14 mouse cellular contexts compared by ENCODE assay signal in genomic region chr1:153320121-153320520, GRCm38 (mm10). TPM values are rescaled to one million over a fixed set of nuclear protein-coding genes. Genes with fewer than 3 reads are reported as not detected.
DNase-seq lines count a peak whose midpoint lies in the region; ATAC-seq and TF ChIP-seq lines count a peak whose summit lies in the region.
"Had no signal": no experiment of that assay in that cellular context is flagged by ENCODE, and none has a peak within 500 bp of the region (broad histone marks: within the 10 kb centered on the region; RNA-seq: fewer than 3 reads in every experiment).

No protein-coding gene starts in this region.

- peaks cover 2% of the 10 kb centered on the region; the same call in 1 of the 2 replicates for H3K4me1 ChIP-seq in liver, adult 2 months (ENCODE audit: control insufficient read depth, insufficient read depth, low read length)
- H3K4me1 ChIP-seq in liver, embryonic 12.5 days, result peaks cover 38% of the 10 kb centered on the region
- peaks cover 65% of the 10 kb centered on the region for H3K4me1 ChIP-seq in heart, postnatal 0 days (ENCODE audit: control insufficient read depth, insufficient read depth)
- peaks cover 6% of the 10 kb centered on the region for H3K4me1 ChIP-seq in thymus, adult 2 months (replicated peaks; ENCODE audit: control insufficient read depth, insufficient read depth, low read length)

- H3K9me3 ChIP-seq in liver, embryonic 12.5 days (replicated peaks), result no peaks in the 10 kb centered on the region
- no peaks in the 10 kb centered on the region for H3K9me3 ChIP-seq in heart, postnatal 0 days (replicated peaks; ENCODE audit: control insufficient read depth, low read length)
- H3K9me3 ChIP-seq: embryonic facial prominence, embryonic 10.5 days had no signal

- TF ChIP-seq POLR2A in liver, adult 2 months (IDR thresholded peaks at IDR 0.05; ENCODE audit: extremely low read depth, insufficient read depth, low read length), result no peak
- TF ChIP-seq POLR2A in thymus, adult 2 months (IDR thresholded peaks at IDR 0.05; ENCODE audit: control insufficient read depth, extremely low read depth, insufficient read depth, low read length, poor library complexity), result no peak

- TF ChIP-seq EP300 in heart, postnatal 0 days (IDR thresholded peaks at IDR 0.05; ENCODE audit: low read depth), result no peak

- H3K79me2 ChIP-seq in liver, adult 2 months (ENCODE audit: control insufficient read depth, insufficient read depth, low read length), result peaks cover 21% of the 10 kb centered on the region; the same call in 1 of the 2 replicates

- no peak overlapping the region for H3K9ac ChIP-seq in liver, adult 2 months (ENCODE audit: low read depth, low read length)
- H3K9ac ChIP-seq in liver, embryonic 12.5 days, result no peak overlapping the region
- H3K9ac ChIP-seq in heart, postnatal 0 days (replicated peaks; ENCODE audit: low read depth, low read length), result peak overlapping the region; percentile 35; the same call in 1 of the 2 replicates
- H3K9ac ChIP-seq: forebrain, postnatal 0 days; hindbrain, embryonic 14.5 days had no signal

- no peaks in the 10 kb centered on the region for H3K36me3 ChIP-seq in liver, adult 2 months (ENCODE audit: control insufficient read depth, insufficient read depth, low read length)
- H3K36me3 ChIP-seq in liver, embryonic 12.5 days, result peaks cover 6% of the 10 kb centered on the region
- H3K36me3 ChIP-seq in heart, postnatal 0 days (replicated peaks; ENCODE audit: control insufficient read depth, insufficient read depth, low read length), result no peaks in the 10 kb centered on the region
- H3K36me3 ChIP-seq in thymus, adult 2 months (ENCODE audit: control insufficient read depth, insufficient read depth, low read length), result no peaks in the 10 kb centered on the region

- DNase-seq in frontal cortex, postnatal 36 days (ENCODE audit: low spot score in 2 of 2), result no peak
- no peak for DNase-seq in liver, adult 2 months (ENCODE audit: extremely low read depth, low read depth, low spot score)
- DNase-seq in heart, postnatal 0 days (ENCODE audit: low spot score), result no peak
- peak; percentile 70 for DNase-seq in thymus, adult 2 months
- no peak for DNase-seq in layer of hippocampus, postnatal 10 days (ENCODE audit: low spot score in 2 of 2)
- DNase-seq: forebrain, postnatal 0 days; spleen, adult 18-20 months had no signal

- no peak overlapping the region for H3K4me2 ChIP-seq in liver, embryonic 12.5 days
- peak overlapping the region; percentile 19 for H3K4me2 ChIP-seq in heart, postnatal 0 days (ENCODE audit: low read depth, low read length)
- H3K4me2 ChIP-seq: hindbrain, embryonic 14.5 days had no signal

- no peak overlapping the region for H3K4me3 ChIP-seq in liver, adult 2 months (ENCODE audit: insufficient read depth, low read depth, low read length)
- H3K4me3 ChIP-seq in liver, embryonic 12.5 days, result no peak overlapping the region
- no peak overlapping the region for H3K4me3 ChIP-seq in heart, postnatal 0 days (ENCODE audit: low read depth, low read length)
- H3K4me3 ChIP-seq in thymus, adult 2 months (ENCODE audit: control insufficient read depth, insufficient read depth, low read length), result no peak overlapping the region
- H3K4me3 ChIP-seq: embryonic facial prominence, embryonic 10.5 days; left cerebral cortex, adult 2 months had no signal

- H3K27ac ChIP-seq in liver, adult 2 months (replicated peaks; ENCODE audit: insufficient read depth, low read depth, low read length), result 0 out of 2 replicates have a peak overlapping the region, but pooled peaks have one; percentile 24
- H3K27ac ChIP-seq in liver, embryonic 12.5 days, result no peak overlapping the region
- peak overlapping the region; percentile 76 for H3K27ac ChIP-seq in heart, postnatal 0 days (ENCODE audit: low read depth)
- no peak overlapping the region for H3K27ac ChIP-seq in thymus, adult 2 months (ENCODE audit: control insufficient read depth, insufficient read depth, low read length)
- H3K27ac ChIP-seq: embryonic facial prominence, embryonic 10.5 days; hindbrain, embryonic 14.5 days; left cerebral cortex, adult 2 months; macrophage had no signal

- WGBS in liver, adult 2 months, result 84% methylated on average over 4 of the region's 4 CpGs
- 52% methylated on average over 4 of the region's 4 CpGs for WGBS in liver, embryonic 12.5 days (ENCODE audit: insufficient replicate concordance)
- WGBS in heart, postnatal 0 days, result 34% methylated on average over 4 of the region's 4 CpGs
- WGBS in thymus, adult 2 months, result 7% methylated on average over 4 of the region's 4 CpGs

- TF ChIP-seq CTCF in liver, adult 2 months (IDR thresholded peaks at IDR 0.05; ENCODE audit: low read depth, low read length), result no peak
- TF ChIP-seq CTCF in heart, postnatal 0 days (IDR thresholded peaks at IDR 0.05; ENCODE audit: low read depth), result no peak
- no peak for TF ChIP-seq CTCF in thymus, adult 2 months (IDR thresholded peaks at IDR 0.05; ENCODE audit: borderline replicate concordance, control insufficient read depth, extremely low read depth, insufficient read depth, low read length, poor library complexity)

- peak; percentile 77 for ATAC-seq in frontal cortex, adult (ENCODE audit: low TSS enrichment)
- ATAC-seq in liver, embryonic 12.5 days, result no peak
- ATAC-seq in heart, postnatal 0 days (ENCODE audit: insufficient read depth, low read depth), result no peak
- no peak for ATAC-seq in monocyte, adult 5-6 weeks (replicated peaks; ENCODE audit: insufficient number of reproducible peaks, low FRiP score, low TSS enrichment, poor library complexity, severe bottlenecking)
- ATAC-seq: forebrain, postnatal 0 days had no signal

- no peaks in the 10 kb centered on the region for H3K27me3 ChIP-seq in liver, adult 2 months (ENCODE audit: control insufficient read depth, insufficient read depth, low read length)
- H3K27me3 ChIP-seq in liver, embryonic 12.5 days (replicated peaks), result no peaks in the 10 kb centered on the region
- no peaks in the 10 kb centered on the region for H3K27me3 ChIP-seq in heart, postnatal 0 days (ENCODE audit: control insufficient read depth, insufficient read depth, low read length)
- no peaks in the 10 kb centered on the region; the same call in 1 of the 2 replicates for H3K27me3 ChIP-seq in thymus, adult 2 months (ENCODE audit: control insufficient read depth, insufficient read depth, low read length)

RNA-seq across cellular contexts. Expression of gene Lamc1, which starts 12.5 kb away (rescaled TPM):
- 8.1 and 9.1 TPM in 2 replicates for total RNA-seq in liver, adult 2 months (2014; rRNA removed)
- 9.8 and 11.5 TPM in 2 replicates for polyA plus RNA-seq in liver, adult 2 months (2012; rRNA removed)
- polyA plus RNA-seq in liver, embryonic 12.5 days (2016; fragmentation: Nextera tagmentation; extraction: Ambion mirVana), result 14.8 and 15.7 TPM in 2 replicates
- 186 and 215 TPM in 2 replicates for total RNA-seq in heart, postnatal 0 days (2014; rRNA removed; ENCODE audit: low replicate concordance)
- 55.9 and 62.8 TPM in 2 replicates for polyA plus RNA-seq in heart, postnatal 0 days (2015; fragmentation: Nextera tagmentation; extraction: Ambion mirVana)
- polyA plus RNA-seq in thymus, adult 2 months (2012; rRNA removed), result 30.3 and 30.5 TPM in 2 replicates
- 10 to 100 TPM; 43.2 to 43.8 TPM for total RNA-seq in layer of hippocampus, postnatal 10 days (2021)
- total RNA-seq in monocyte, adult 5-6 weeks (2017), result 0.67 to 4.7 TPM (median 1.4 TPM) in 3 replicates

Comparison
In these comparisons a context has a peak if more than half of its experiments do, and no peak if none do; other contexts are left out.
1. H3K27ac ChIP-seq: peak in liver, adult 2 months (single experiment) and heart, postnatal 0 days (single experiment); none in liver, embryonic 12.5 days (single experiment) and thymus, adult 2 months (single experiment).